Mouse (Mus musculus) hindbrain, embryonic 12.5 days (tissue): ENCODE results near the gene Iars. TPM values are rescaled to one million over a fixed set of nuclear protein-coding genes. Genes with fewer than 3 reads are reported as not detected.
A peak's percentile ranks its signal among the peaks of the same experiment; 100 is the strongest.

ENCODE experiments used
- ATAC-seq: fragments of 200-750 bp; cut with Nextera tagmentation; 2 replicates; pipeline ENCODE4 v1.8.0; 2017; ENCODE audit warnings: moderate TSS enrichment; ENCODE audit not compliant: low FRiP score
- H3K27ac ChIP-seq: fragments of 300-500 bp; sonication (generic); 2 replicates; pipeline ENCODE4 v1.5.1; 2016; ENCODE audit warnings: mild to moderate bottlenecking
- H3K27me3 ChIP-seq: fragments of 300-500 bp; sonication (generic); 2 replicates; pipeline ENCODE4 v1.6.1; 2016; ENCODE audit warnings: mild to moderate bottlenecking
- H3K36me3 ChIP-seq: fragments of 300-500 bp; sonication (generic); 2 replicates; pipeline ENCODE4 v1.6.1; 2016; ENCODE audit warnings: mild to moderate bottlenecking
- H3K4me1 ChIP-seq: fragments of 300-500 bp; sonication (generic); 2 replicates; pipeline ENCODE4 v1.6.1; 2016
- H3K4me2 ChIP-seq: fragments of 300-500 bp; sonication (generic); replicated peaks from 2 replicates; pipeline ENCODE4 v1.6.1; 2016; ENCODE audit warnings: mild to moderate bottlenecking
- H3K4me3 ChIP-seq: fragments of 300-500 bp; sonication (generic); 2 replicates; pipeline ENCODE4 v1.5.1; 2016; ENCODE audit warnings: mild to moderate bottlenecking
- H3K9ac ChIP-seq: fragments of 300-500 bp; sonication (generic); 2 replicates; pipeline ENCODE4 v1.6.1; 2016; ENCODE audit warnings: mild to moderate bottlenecking, moderate library complexity
- H3K9me3 ChIP-seq: fragments of 300-500 bp; sonication (generic); replicated peaks from 2 replicates; pipeline ENCODE4 v1.6.1; 2016; ENCODE audit warnings: mild to moderate bottlenecking
- WGBS: fragments of 180-500 bp; shearing (Covaris S2); methylation state at CpG from one replicate; pipeline ENCODE4 v1.1.7; 2016; 5-methylcytosine and 5-hydroxymethylcytosine counted together
- polyA plus RNA-seq: library from polyadenylated mRNA; unstranded; fragments of >200 nt; fragmentation: Nextera tagmentation; extraction: Ambion mirVana; gene quantifications from 2 replicates; pipeline ENCODE4 v1.2.1, GENCODE M21; 2016

The Iars gene
- 77.2 and 80.5 TPM in 2 replicates for polyA plus RNA-seq

DNA sequence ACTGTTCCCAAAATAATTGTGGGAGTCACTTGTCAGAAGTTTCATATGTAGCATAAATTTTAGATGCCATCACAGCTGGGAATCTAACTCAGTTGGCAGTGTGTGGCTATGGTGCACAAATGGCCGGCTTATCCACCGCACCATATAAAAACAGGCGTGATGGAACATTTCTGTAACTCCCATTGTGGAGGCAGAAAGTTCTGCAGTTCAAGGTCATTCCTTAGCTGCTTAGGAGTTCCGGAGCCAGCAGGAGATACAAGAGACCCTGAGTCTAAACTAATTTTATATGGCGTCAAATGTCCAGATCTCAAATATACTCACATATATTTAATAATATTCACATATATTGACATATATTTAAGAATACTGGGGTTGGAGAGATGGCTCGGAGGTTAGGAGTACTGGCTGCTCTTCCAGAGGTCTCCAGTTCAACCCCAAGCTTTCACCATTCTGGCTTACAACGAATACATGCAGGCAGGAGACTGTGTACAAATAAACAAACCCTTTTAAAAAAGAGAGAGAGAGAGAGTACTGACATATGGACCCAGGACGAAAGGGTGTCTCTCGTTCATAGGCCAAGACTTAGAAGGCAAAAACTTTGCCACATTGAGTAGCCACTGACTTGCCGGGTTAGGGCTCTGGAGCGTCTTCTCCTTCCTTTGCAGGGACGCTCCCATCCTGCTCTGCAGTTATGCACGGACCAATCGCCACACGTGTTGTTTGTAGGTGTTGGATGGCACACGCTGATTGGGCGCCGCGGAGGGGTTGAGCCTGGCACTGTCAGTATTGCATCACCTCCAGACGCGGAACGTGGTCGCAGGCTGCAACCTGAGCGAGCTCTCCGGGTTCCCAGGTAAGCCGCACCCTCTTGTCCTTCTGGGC lies at the start of gene Iars:
Gene Iars (plus strand): TSS at position 750 of the 882 bp plus-strand sequence.
- peak within 1 kb of the TSS; percentile 73; the same call in 1 of the 2 replicates for H3K27ac ChIP-seq
- WGBS = 6% methylated on average over 26 of the region's 26 CpGs
- peak; percentile 100 for ATAC-seq

DNA sequence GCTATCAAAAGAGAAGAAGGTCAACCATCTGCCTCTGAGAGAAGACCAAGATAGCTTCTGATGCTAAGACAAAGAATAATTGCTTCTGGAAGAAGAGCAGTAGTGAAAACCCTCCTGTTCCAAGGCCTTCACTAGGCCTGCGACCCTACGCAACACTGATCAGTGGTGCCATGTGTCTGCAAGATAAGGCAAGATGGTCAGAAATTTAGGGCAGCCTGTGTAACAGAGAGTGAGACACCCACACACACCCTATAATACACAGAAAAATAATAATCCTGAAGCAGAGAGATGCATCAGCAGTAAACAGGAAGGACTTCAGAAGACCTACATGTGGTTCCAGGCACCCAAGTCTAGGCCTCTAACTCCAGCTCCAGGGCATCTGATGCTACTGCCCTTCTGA lies 41.9 kb upstream of the Iars start:
- 98% methylated on average over 2 of the region's 2 CpGs for WGBS
- H3K4me3 ChIP-seq = no peak overlapping the region
- no peak overlapping the region for H3K4me2 ChIP-seq
- no peaks in the 10 kb centered on the region for H3K4me1 ChIP-seq
- no peak for ATAC-seq
- H3K9ac ChIP-seq = no peak overlapping the region
- no peaks in the 10 kb centered on the region for H3K9me3 ChIP-seq
- no peak overlapping the region for H3K27ac ChIP-seq
- H3K36me3 ChIP-seq = no peaks in the 10 kb centered on the region
- H3K27me3 ChIP-seq = no peaks in the 10 kb centered on the region

More for the DNA sequence above, at the start of gene Iars:
- H3K36me3 ChIP-seq = peaks cover 18% of the 10 kb centered on the region
- peaks cover 23% of the 10 kb centered on the region for H3K4me1 ChIP-seq
- peak within 1 kb of the TSS; percentile 94 for H3K4me2 ChIP-seq
- H3K4me3 ChIP-seq = peak within 1 kb of the TSS; percentile 89
- H3K27me3 ChIP-seq = no peaks in the 10 kb centered on the region
- H3K9me3 ChIP-seq = no peaks in the 10 kb centered on the region
- peak within 1 kb of the TSS; percentile 78 for H3K9ac ChIP-seq

DNA sequence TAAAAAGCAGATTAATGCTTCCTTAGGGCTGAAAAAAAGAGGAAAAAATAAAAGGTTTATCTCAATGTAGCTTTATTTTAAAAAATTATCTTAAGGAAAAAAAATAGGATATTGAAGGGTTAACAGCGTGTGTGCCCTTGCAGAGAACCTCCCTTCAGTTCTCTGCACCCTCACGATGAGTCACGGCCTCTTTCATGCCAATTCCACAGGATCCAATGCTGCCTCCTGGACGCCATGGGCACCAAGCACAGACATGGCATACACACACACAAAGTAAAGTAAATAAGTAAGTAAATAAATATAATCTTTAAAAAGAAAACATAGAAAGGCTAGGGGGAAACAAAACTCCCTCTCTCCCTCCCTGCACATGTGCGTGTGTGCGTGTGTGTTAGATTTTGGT lies 39.2 kb upstream of the Iars start:
- ATAC-seq = no peak
- Histone ChIP-seq H3K9ac (no peak overlapping the region), H3K36me3 (no peaks in the 10 kb centered on the region), H3K4me1 (no peaks in the 10 kb centered on the region), H3K27ac (no peak overlapping the region), H3K27me3 (no peaks in the 10 kb centered on the region), H3K9me3 (no peaks in the 10 kb centered on the region), H3K4me2 (no peak overlapping the region), H3K4me3 (no peak overlapping the region)
- 85% methylated on average over 6 of the region's 6 CpGs for WGBS

DNA sequence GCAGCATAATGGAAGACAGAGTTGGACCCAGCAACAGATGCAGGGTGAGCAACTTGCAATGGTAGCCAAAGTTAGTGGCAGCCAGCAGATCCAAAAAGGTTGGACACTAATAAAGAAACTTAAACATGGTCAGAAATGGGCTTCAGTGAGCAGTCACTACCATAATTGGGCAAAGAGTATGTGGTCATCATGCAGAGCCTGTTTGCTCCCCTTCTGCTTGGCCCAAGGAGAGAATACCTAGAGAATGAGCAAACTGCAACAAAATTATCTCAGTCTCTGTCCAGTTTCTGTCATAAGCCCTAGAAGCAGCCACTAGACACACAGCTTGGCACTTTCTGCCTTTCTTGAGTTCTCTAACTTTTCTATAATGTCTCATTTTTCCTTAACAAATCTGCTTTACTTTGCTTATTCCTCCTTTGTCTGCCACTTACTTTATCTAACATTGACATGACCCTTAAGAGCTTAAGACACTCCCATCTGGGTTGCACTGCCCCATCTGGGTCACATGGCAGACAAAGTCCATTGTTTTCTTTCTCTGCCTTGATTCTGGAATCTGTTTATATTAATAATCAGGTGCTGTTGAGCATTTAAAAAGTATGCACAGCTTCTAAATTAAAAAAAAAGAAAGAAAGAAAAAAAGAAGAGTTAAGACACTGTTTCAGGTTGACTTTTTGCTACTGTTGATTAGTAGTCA lies 38.1 kb upstream of the Iars start:
- Histone ChIP-seq H3K4me2 (no peak overlapping the region), H3K9me3 (no peaks in the 10 kb centered on the region), H3K4me3 (no peak overlapping the region), H3K27me3 (no peaks in the 10 kb centered on the region), H3K9ac (no peak overlapping the region), H3K4me1 (no peaks in the 10 kb centered on the region), H3K27ac (no peak overlapping the region), H3K36me3 (no peaks in the 10 kb centered on the region)
- ATAC-seq = no peak

DNA sequence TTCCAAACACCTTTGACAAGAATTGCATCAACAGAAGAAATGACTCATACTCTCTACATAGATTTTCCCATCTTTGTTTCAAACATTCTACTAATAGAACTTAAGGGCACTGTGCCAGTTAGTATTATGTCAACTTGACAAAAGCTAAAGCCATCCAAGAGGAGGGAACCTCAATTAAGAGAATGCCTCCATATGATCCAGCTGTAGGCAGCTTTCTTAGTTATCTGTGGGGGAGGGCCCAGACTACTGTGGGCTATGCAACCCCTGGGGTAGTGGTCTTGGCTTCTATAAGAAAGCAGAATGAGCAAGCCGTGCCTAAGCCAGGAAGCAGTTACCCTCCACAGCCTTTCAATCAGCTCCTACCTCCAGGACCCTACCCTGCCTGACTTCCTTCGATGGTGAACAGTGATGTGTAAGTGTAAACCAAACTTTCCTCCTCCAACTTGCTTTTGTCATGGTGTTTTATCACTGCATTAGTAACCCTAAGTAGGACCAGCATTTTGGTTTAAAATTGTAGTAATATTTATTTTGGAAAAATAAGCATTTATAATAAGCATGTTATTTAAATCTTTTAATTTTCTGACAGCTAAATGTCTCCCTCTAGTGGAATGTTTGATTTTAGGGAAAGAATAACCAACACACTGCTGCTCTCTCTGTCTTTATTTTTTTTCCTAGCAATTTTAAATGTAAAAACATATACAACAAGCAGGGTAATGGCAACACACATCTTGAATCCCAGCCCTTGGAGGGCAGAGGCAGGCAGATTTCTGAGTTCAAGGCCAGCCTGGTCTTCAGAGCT lies 37.0 kb upstream of the Iars start:
- WGBS = 86% methylated on average over 2 of the region's 2 CpGs
- ATAC-seq = no peak

DNA sequence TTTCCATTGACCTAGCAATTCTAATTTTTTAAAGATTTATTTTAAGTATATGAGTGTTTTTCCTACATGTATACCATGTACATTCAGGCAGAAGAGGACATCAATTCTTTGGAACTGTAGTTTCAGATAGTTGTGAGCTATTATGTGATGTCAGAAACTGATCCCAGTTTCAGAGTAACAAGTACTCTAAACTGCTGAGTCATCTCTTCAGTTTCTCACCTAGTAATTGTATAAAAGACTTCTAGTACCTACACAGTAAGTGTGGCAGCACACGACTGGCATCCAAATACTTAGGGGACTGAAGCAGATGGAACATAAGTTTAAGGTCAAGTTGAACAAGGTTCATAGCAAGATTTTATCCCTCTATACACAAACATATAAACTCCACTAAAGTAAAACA lies 35.9 kb upstream of the Iars start:
- no peak overlapping the region for H3K9ac ChIP-seq
- no peaks in the 10 kb centered on the region for H3K9me3 ChIP-seq
- 92% methylated on average over 1 of the region's 1 CpGs for WGBS
- H3K27ac ChIP-seq = no peak overlapping the region
- H3K4me3 ChIP-seq = no peak overlapping the region
- no peak overlapping the region for H3K4me2 ChIP-seq
- H3K4me1 ChIP-seq = no peaks in the 10 kb centered on the region
- no peak for ATAC-seq
- no peaks in the 10 kb centered on the region for H3K27me3 ChIP-seq
- no peaks in the 10 kb centered on the region for H3K36me3 ChIP-seq

More for the DNA sequence above, 37.0 kb upstream of the Iars start:
- Histone ChIP-seq H3K4me2 (no peak overlapping the region), H3K4me1 (no peaks in the 10 kb centered on the region), H3K36me3 (no peaks in the 10 kb centered on the region), H3K4me3 (no peak overlapping the region), H3K9me3 (no peaks in the 10 kb centered on the region), H3K27me3 (no peaks in the 10 kb centered on the region), H3K9ac (no peak overlapping the region), H3K27ac (no peak overlapping the region)

DNA sequence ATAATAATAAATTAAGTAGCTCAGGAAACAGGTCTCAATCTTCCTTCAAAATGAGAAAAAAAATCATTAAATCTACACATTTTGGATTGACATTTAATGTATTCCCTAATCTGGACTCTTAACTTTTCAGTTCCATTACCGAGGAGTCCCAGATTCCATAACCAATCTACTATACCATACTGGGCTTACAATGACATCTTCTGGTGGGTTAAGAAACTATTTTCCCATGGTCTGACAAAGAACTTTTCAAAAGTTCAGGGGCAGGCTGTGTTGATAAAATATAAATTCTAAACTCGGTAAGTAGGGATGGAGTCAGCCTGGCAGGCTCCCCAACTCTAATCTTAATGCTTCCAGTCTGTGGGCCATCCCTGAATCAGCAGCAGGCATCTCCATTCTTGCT lies 30.8 kb upstream of the Iars start:
- Histone ChIP-seq H3K27me3 (no peaks in the 10 kb centered on the region), H3K27ac (no peak overlapping the region), H3K36me3 (no peaks in the 10 kb centered on the region), H3K4me1 (peaks cover 19% of the 10 kb centered on the region), H3K4me2 (peak overlapping the region; percentile 81), H3K9me3 (no peaks in the 10 kb centered on the region), H3K9ac (no peak overlapping the region), H3K4me3 (no peak overlapping the region)
- ATAC-seq = no peak
- WGBS = 47% methylated on average over 2 of the region's 2 CpGs

DNA sequence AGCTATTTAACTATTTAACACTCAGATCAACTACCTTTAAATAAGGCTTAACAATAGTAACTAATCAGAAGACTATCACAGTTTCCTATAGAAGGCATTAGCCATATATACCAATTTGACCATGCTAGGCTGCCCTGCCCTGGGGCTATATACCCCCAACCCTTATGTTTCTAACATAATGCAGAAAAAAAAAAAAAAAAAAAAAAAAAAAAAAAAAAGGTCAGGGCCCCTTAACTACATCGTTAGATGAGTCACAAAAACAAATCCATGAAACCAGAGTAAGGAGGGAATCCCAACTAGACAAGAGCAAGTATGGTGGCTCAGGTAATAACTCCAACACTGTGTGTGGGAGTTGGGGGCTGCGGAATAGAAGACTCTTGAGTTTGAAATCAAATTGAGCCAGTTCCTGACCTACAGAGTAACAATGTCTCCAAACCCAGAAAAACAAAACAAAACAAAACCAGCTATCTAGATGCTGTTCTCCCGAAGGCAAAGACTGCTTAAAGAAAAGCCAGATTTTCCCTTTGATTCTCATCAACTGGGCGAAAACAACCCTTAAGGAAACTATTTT lies 30.0 kb upstream of the Iars start:
- H3K36me3 ChIP-seq = peaks cover 2% of the 10 kb centered on the region; the same call in 1 of the 2 replicates
- H3K27ac ChIP-seq = no peak overlapping the region
- peaks cover 19% of the 10 kb centered on the region for H3K4me1 ChIP-seq
- no peaks in the 10 kb centered on the region for H3K9me3 ChIP-seq
- WGBS = 5% methylated on average over 4 of the region's 4 CpGs
- H3K9ac ChIP-seq = peak overlapping the region; percentile 54
- no peaks in the 10 kb centered on the region for H3K27me3 ChIP-seq
- peak overlapping the region; percentile 61 for H3K4me3 ChIP-seq
- peak overlapping the region; percentile 81 for H3K4me2 ChIP-seq
- no peak for ATAC-seq

DNA sequence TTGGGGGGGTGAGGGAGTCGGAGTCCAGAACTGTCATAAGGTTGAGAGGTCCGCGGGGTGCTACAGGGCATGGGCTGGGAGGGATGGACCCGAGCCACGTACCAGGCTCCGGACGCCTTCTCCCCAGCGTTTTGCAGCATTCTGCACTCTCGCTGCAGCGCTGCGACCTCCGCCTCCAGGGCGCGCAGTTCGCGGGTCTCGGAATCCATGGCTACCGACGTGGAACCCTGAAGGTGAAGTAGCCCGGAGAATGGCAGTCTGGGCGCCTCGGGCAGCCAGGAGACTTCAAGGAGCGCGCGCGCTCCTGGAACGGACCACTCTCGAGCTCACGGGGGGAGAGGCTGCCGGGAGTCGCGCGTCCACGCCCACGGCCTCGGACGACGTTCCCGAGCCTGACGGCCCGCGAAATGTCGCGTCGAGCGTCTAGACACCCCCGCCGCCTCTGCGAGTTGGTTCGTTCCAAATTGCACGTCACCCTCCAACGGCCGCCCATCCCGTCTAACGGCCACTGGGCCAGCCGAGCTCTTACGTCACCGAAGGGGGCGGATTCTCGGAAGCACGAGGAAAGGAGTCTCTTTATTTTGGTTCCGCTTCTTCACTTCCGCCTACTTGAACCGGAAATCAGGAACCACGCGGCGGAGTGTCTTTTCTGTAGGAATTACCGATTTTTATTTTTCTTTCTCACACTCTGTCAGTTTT lies 29.3 kb upstream of the Iars start, which contains the start of the genes Cenpp and Nol8:
Gene Cenpp (minus strand): TSS at position 305 of the 699 bp plus-strand sequence.
Gene Nol8 (plus strand): TSS at position 598 of the 699 bp plus-strand sequence.
- H3K36me3 ChIP-seq = peaks cover 7% of the 10 kb centered on the region; the same call in 1 of the 2 replicates
- H3K9ac ChIP-seq = peak within 1 kb of the TSS; percentile 54
- H3K4me1 ChIP-seq = peaks cover 19% of the 10 kb centered on the region
- H3K27ac ChIP-seq = 0 out of 2 replicates have a peak within 1 kb of the TSS, but pooled peaks have one; percentile 13
- no peaks in the 10 kb centered on the region for H3K9me3 ChIP-seq
- H3K4me2 ChIP-seq = peak within 1 kb of the TSS; percentile 87
- H3K27me3 ChIP-seq = no peaks in the 10 kb centered on the region
- WGBS = under 1% methylated on average over 68 of the region's 68 CpGs
- peak; percentile 99 for ATAC-seq
- peak within 1 kb of the TSS; percentile 61 for H3K4me3 ChIP-seq

DNA sequence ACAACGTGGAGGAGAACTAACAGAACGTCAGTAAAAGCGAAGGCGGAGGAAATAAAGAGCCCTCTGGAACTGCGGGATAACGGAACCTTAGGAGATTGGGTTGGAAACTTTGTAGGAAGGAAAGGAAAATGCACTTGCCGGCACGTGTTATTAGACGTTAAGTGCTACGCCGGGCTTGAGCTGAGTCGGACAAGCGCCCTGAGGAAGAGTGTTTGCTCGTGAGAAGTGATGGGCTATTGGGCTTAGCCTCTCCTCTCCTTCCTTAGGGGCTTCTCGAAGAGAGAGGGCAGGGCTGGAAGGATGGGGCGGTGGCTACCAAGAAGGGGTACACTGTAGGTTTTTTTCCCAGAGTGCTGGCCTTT lies 28.7 kb upstream of the Iars start:
- 0 out of 2 replicates have a peak overlapping the region, but pooled peaks have one; percentile 13 for H3K27ac ChIP-seq

DNA sequence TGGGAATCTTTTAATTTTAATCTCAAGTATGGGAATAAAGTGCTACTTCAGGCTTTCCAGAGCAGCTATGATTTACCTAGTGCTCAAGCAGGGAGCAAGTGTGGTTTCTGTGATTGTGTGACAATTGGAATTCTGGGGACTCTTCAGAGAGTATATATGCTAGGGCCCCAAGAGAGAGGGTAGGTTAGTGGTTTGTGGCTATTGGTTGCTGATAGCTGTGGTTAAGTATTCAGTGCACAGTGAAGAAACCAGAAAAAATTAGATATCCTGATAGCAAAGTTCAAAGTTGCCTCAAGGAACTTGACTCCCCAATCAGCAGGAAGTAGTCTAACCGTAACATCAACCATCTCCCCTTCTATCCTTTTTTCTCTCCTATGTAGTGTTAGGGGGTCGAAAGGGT lies 4.1 kb upstream of the Iars start:
- Histone ChIP-seq H3K9me3 (no peaks in the 10 kb centered on the region), H3K36me3 (peaks cover 32% of the 10 kb centered on the region), H3K4me2 (no peak overlapping the region), H3K27me3 (no peaks in the 10 kb centered on the region), H3K4me3 (no peak overlapping the region), H3K27ac (no peak overlapping the region), H3K4me1 (peaks cover 7% of the 10 kb centered on the region), H3K9ac (no peak overlapping the region)
- 83% methylated on average over 2 of the region's 2 CpGs for WGBS
- ATAC-seq = no peak

More for the DNA sequence above, 28.7 kb upstream of the Iars start:
- Histone ChIP-seq H3K4me1 (peaks cover 19% of the 10 kb centered on the region), H3K4me2 (peak overlapping the region; percentile 87), H3K9ac (peak overlapping the region; percentile 52), H3K27me3 (no peaks in the 10 kb centered on the region), H3K4me3 (peak overlapping the region; percentile 61), H3K36me3 (peaks cover 8% of the 10 kb centered on the region; the same call in 1 of the 2 replicates), H3K9me3 (no peaks in the 10 kb centered on the region)
- peak; percentile 85 for ATAC-seq
- WGBS = 0% methylated on average over 16 of the region's 16 CpGs
